Mouse (Mus musculus) hindbrain, embryonic 11.5 days (tissue): ENCODE data around the gene Cib1. TPM values are rescaled to one million over a fixed set of nuclear protein-coding genes. Genes with fewer than 3 reads are reported as not detected.
A peak's percentile ranks its signal among the peaks of the same experiment; 100 is the strongest.

ENCODE experiments used
- ATAC-seq: fragments of 200-750 bp; cut with Nextera tagmentation; 2 replicates; pipeline ENCODE4 v1.8.0; 2017; ENCODE audit warnings: mild to moderate bottlenecking, moderate TSS enrichment, moderate library complexity; ENCODE audit not compliant: low FRiP score
- DNase-seq: peaks from one replicate; pipeline ENCODE4 v3.0.0-alpha.2; 2015; ENCODE audit warnings: low spot score
- H3K27ac ChIP-seq: fragments of 300-500 bp; sonication (generic); 2 replicates; pipeline ENCODE4 v1.5.1; 2014; ENCODE audit warnings: mild to moderate bottlenecking, low read depth, low read length
- H3K27me3 ChIP-seq: fragments of 300-500 bp; sonication (generic); 2 replicates; pipeline ENCODE4 v1.6.1; 2014; ENCODE audit warnings: mild to moderate bottlenecking, low read length, moderate library complexity, mixed read lengths; ENCODE audit not compliant: control insufficient read depth, insufficient read depth
- H3K36me3 ChIP-seq: fragments of 300-500 bp; sonication (generic); 2 replicates; pipeline ENCODE4 v1.6.1; 2014; ENCODE audit warnings: mild to moderate bottlenecking, low read length, moderate library complexity, mixed read lengths; ENCODE audit not compliant: control insufficient read depth, insufficient read depth
- H3K4me1 ChIP-seq: fragments of 300-500 bp; sonication (generic); replicated peaks from 2 replicates; pipeline ENCODE4 v1.6.1; 2014; ENCODE audit warnings: low read length, mixed read lengths; ENCODE audit not compliant: control insufficient read depth, insufficient read depth
- H3K4me2 ChIP-seq: fragments of 300-500 bp; sonication (generic); replicated peaks from 2 replicates; pipeline ENCODE4 v1.6.1; 2014; ENCODE audit warnings: mild to moderate bottlenecking, low read depth, low read length
- H3K4me3 ChIP-seq: fragments of 300-500 bp; sonication (generic); 2 replicates; pipeline ENCODE4 v1.5.1; 2014; ENCODE audit warnings: low read depth, low read length
- H3K9ac ChIP-seq: fragments of 300-500 bp; sonication (generic); 2 replicates; pipeline ENCODE4 v1.6.1; 2014; ENCODE audit warnings: low read depth, low read length
- H3K9me3 ChIP-seq: fragments of 300-500 bp; sonication (generic); 2 replicates; pipeline ENCODE4 v1.6.1; 2016; ENCODE audit warnings: low read length; ENCODE audit not compliant: control insufficient read depth
- WGBS: fragments of 180-500 bp; shearing (Covaris S2); extraction: QIAGEN DNeasy Blood & Tissue Kit; methylation state at CpG from one replicate; pipeline ENCODE4 v1.1.7; 2014; 5-methylcytosine and 5-hydroxymethylcytosine counted together
- polyA plus RNA-seq: library from polyadenylated mRNA; unstranded; fragments of >200 nt; fragmentation: Nextera tagmentation; extraction: Ambion mirVana; gene quantifications from 2 replicates; pipeline ENCODE4 v1.2.1, GENCODE M21; 2014

Gene Cib1
- polyA plus RNA-seq, 1 experiment from 2014 or later: 61.7 TPM

- ATAC-seq (no peak), DNase-seq (no peak)
- no peak overlapping the region for H3K9ac ChIP-seq
- WGBS: 92% methylated on average over 4 of the region's 4 CpGs
- H3K4me2 ChIP-seq: no peak overlapping the region
- H3K9me3 ChIP-seq: no peaks in the 10 kb centered on the region
- no peak overlapping the region for H3K27ac ChIP-seq
- H3K27me3 ChIP-seq: no peaks in the 10 kb centered on the region
- H3K4me3 ChIP-seq: no peak overlapping the region
- H3K4me1 ChIP-seq: no peaks in the 10 kb centered on the region
- H3K36me3 ChIP-seq: peaks cover 30% of the 10 kb centered on the region
Observed at GRCm38 (mm10) chr7:80221179-80221750, 11.3 kb downstream of the Cib1 start.

- ATAC-seq (no peak), DNase-seq (no peak)
- Histone ChIP-seq H3K4me3 (no peak overlapping the region), H3K4me1 (0 out of 2 replicates have a peak, but pooled peaks cover under 1% of the 10 kb centered on the region), H3K27ac (no peak overlapping the region), H3K9me3 (no peaks in the 10 kb centered on the region), H3K27me3 (no peaks in the 10 kb centered on the region), H3K36me3 (peaks cover 30% of the 10 kb centered on the region), H3K9ac (no peak overlapping the region), H3K4me2 (no peak overlapping the region)
- 95% methylated on average over 9 of the region's 9 CpGs for WGBS
Observed at GRCm38 (mm10) chr7:80220237-80220797, 12.3 kb downstream of the Cib1 start.

GRCm38 (mm10) chr7:80218666-80219065 lies 13.9 kb downstream of the Cib1 start:
- H3K36me3 ChIP-seq: peaks cover 23% of the 10 kb centered on the region

GRCm38 (mm10) chr7:80216566-80216965 lies 16.0 kb downstream of the Cib1 start:
- 0 out of 2 replicates have a peak, but pooled peaks cover 3% of the 10 kb centered on the region for H3K4me1 ChIP-seq
- peaks cover 23% of the 10 kb centered on the region for H3K36me3 ChIP-seq
- H3K9me3 ChIP-seq: no peaks in the 10 kb centered on the region
- no peak for ATAC-seq
- no peak overlapping the region for H3K27ac ChIP-seq
- no peak overlapping the region for H3K4me3 ChIP-seq
- no peaks in the 10 kb centered on the region for H3K27me3 ChIP-seq
- DNase-seq: no peak
- WGBS: 72% methylated on average over 8 of the region's 8 CpGs
- H3K4me2 ChIP-seq: no peak overlapping the region
- H3K9ac ChIP-seq: no peak overlapping the region

More at GRCm38 (mm10) chr7:80218666-80219065, 13.9 kb downstream of the Cib1 start:
- ATAC-seq (no peak), DNase-seq (no peak)
- no peak overlapping the region for H3K9ac ChIP-seq
- no peak overlapping the region for H3K4me3 ChIP-seq
- H3K4me2 ChIP-seq: no peak overlapping the region
- H3K9me3 ChIP-seq: no peaks in the 10 kb centered on the region
- 0 out of 2 replicates have a peak, but pooled peaks cover 3% of the 10 kb centered on the region for H3K4me1 ChIP-seq
- no peak overlapping the region for H3K27ac ChIP-seq
- WGBS: 96% methylated on average over 9 of the region's 9 CpGs
- H3K27me3 ChIP-seq: no peaks in the 10 kb centered on the region

GRCm38 (mm10) chr7:80215398-80215797 lies 17.2 kb downstream of the Cib1 start:
- H3K4me1 ChIP-seq: 0 out of 2 replicates have a peak, but pooled peaks cover 3% of the 10 kb centered on the region
- no peaks in the 10 kb centered on the region for H3K9me3 ChIP-seq
- ATAC-seq (peak; percentile 78), DNase-seq (peak; percentile 86)
- no peak overlapping the region for H3K4me2 ChIP-seq
- peaks cover 17% of the 10 kb centered on the region for H3K36me3 ChIP-seq
- 0 out of 2 replicates have a peak overlapping the region, but pooled peaks have one; percentile 45 for H3K27ac ChIP-seq
- H3K27me3 ChIP-seq: no peaks in the 10 kb centered on the region
- H3K9ac ChIP-seq: peak overlapping the region; percentile 54; the same call in 1 of the 2 replicates
- no peak overlapping the region for H3K4me3 ChIP-seq
- WGBS: 30% methylated on average over 4 of the region's 4 CpGs

GRCm38 (mm10) chr7:80214459-80214858 lies 18.2 kb downstream of the Cib1 start:
- 87% methylated on average over 8 of the region's 8 CpGs for WGBS
- Histone ChIP-seq H3K4me3 (no peak overlapping the region), H3K9ac (no peak overlapping the region), H3K27ac (no peak overlapping the region), H3K36me3 (peaks cover 12% of the 10 kb centered on the region), H3K9me3 (no peaks in the 10 kb centered on the region), H3K4me1 (0 out of 2 replicates have a peak, but pooled peaks cover 3% of the 10 kb centered on the region), H3K4me2 (no peak overlapping the region), H3K27me3 (no peaks in the 10 kb centered on the region)
- ATAC-seq (no peak), DNase-seq (no peak)

- no peak overlapping the region for H3K4me2 ChIP-seq
- H3K27me3 ChIP-seq: no peaks in the 10 kb centered on the region
- DNase-seq (no peak), ATAC-seq (no peak)
- 92% methylated on average over 7 of the region's 7 CpGs for WGBS
- no peak overlapping the region for H3K27ac ChIP-seq
- no peak overlapping the region for H3K9ac ChIP-seq
- no peaks in the 10 kb centered on the region for H3K9me3 ChIP-seq
- H3K4me3 ChIP-seq: no peak overlapping the region
- H3K36me3 ChIP-seq: peaks cover 7% of the 10 kb centered on the region; the same call in 1 of the 2 replicates
- 0 out of 2 replicates have a peak, but pooled peaks cover 3% of the 10 kb centered on the region for H3K4me1 ChIP-seq
Observed at GRCm38 (mm10) chr7:80213604-80214003, 19.0 kb downstream of the Cib1 start.

GRCm38 (mm10) chr7:80210982-80211381 lies 21.6 kb downstream of the Cib1 start:
- DNase-seq (no peak), ATAC-seq (no peak)
- Histone ChIP-seq H3K9ac (no peak overlapping the region), H3K27ac (no peak overlapping the region), H3K4me1 (0 out of 2 replicates have a peak, but pooled peaks cover 3% of the 10 kb centered on the region), H3K4me3 (no peak overlapping the region), H3K9me3 (no peaks in the 10 kb centered on the region), H3K27me3 (no peaks in the 10 kb centered on the region), H3K4me2 (no peak overlapping the region), H3K36me3 (no peaks in the 10 kb centered on the region)
- WGBS: 81% methylated on average over 4 of the region's 4 CpGs

- Histone ChIP-seq H3K36me3 (no peaks in the 10 kb centered on the region), H3K4me3 (no peak overlapping the region), H3K27me3 (no peaks in the 10 kb centered on the region), H3K9me3 (no peaks in the 10 kb centered on the region), H3K27ac (no peak overlapping the region), H3K4me2 (no peak overlapping the region), H3K4me1 (no peaks in the 10 kb centered on the region), H3K9ac (no peak overlapping the region)
- no peak for DNase-seq
- no peak for ATAC-seq
- 82% methylated on average over 6 of the region's 6 CpGs for WGBS
Observed at GRCm38 (mm10) chr7:80209669-80210068, 22.9 kb downstream of the Cib1 start.
